Mouse (Mus musculus): ENCODE measurements around the gene Zfp536.

The Zfp536 gene

DNA sequence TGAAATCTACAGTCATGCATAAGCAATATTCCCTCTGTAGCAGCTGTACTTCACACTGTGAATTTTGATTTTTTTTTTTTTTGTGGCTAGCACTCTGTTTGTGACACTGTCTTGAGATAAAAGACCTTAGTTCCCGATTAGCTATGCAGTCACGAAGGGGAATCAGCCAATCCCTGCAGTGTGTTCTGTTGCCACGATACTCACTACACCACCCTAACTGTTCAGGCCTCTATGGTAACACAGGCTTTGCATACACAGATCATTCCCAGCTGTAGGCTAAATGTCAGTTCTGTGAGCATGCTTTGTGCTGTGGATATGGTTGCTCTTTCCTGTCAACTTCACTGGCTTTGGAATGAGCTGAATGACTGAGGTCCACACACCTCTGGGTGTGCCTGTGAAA lies 325.9 kb downstream of the Zfp536 start:
- DNase-seq = no peak

DNA sequence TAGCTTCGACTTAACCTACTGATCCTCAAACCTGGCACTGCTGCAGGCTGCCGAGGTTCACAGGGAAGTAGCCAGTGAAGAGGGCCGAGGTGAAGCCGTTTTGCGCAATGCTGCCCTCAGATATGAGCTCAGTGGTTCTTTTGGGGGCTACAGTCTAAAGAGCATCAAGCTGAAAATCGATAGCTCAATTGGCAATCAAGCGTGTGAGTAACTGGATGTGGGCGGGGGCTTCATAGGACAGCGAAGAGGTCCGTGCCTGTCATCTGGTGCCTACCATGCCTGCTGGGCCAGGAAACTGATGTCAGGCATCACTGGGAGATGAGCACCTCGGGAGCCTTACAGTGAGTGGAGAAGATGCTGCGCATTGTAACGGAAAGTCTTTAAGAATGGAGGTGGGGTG lies 333.5 kb downstream of the Zfp536 start:
- no peak for DNase-seq

DNA sequence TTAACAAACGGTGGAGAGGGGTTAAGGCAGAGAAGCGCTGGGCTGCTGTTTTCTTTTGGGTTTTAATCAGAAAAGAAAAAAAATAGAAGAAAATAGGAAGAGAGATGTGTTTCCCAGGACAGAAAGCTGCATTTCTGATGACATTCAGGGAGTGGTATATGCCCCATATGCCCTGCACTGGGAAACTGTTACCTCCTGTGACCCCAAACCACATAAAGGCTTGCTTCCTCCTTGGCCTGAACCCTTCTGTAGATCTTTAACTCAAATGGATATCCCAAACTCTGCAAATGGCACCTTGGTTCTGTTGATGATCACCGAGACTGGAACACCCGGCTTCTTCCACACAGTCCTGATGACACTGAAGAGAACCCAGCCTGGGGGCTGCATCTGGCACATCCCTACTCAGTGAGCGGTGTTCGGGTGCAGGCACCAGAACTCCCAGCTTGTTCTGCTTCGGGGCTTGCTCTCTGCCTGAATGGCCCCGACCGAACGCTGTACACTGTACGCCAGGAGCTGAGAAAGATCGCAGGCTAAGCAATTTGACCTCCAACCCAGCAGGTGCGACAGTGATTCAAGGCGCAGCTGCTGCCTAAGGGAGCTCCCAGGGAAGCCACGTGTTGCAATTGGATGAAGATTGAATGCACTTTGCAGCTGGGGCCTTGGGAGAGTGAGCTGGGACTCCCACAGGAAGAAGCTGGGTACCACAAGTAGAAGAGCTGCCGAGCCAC lies 334.2 kb downstream of the Zfp536 start:
- DNase-seq = no peak

DNA sequence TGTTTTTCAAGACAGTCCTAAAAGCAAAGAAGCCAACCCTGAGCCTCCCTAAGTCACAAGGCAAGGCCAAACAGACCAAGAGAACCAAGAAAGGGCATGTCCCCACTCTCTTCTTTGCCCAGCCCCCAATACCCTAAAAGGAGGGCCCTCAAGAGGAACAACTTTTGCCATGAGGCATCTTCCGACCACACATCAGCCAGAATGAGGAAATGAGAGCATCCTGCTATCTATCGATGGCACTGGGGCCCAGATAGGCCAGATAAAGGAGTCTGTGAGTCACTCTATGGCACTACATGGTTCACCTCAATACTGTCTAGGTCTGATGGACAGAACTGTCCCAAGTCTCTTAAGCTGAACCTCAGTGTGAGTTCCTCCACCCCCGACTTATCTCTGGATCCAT lies 335.6 kb downstream of the Zfp536 start:
- no peak for DNase-seq

DNA sequence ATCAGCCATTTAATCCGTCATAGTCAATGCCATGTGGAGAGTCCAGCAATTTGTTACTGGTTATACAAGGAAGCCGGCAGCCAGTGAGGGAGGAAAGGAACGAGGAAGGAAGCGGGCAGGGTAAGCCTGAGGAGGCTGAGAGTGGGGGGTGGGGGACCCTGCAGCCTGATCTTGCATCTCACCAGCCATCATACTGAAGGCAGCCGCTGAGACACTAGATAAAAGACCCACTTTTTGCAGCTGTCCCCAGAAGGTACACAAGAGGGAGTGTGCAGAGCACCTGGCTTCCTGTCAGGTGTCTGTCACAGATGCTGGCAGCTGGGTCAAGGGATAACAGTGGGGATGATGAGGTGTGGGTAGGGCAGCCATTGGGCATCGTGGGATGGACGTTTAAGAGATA lies 340.3 kb downstream of the Zfp536 start:
- no peak for DNase-seq

DNA sequence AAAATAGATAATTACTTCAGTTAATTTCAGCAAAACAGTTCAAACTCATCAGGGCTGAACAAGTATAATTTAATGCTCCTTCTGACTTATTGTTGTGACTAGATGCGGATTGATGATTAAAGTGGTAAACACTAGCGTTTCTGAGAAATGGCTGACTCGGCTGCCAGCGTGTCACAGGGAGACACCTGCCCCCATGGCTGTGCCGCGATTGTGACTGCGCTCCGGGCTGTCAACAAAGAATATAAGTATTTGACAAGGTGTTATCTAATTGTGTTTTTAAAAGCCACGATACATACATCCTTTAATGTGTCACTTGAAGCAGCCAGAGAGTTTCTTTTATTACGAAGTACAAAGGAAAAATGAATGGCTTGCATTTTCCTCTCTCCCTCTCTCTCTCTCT lies 342.0 kb downstream of the Zfp536 start:
- DNase-seq = no peak

DNA sequence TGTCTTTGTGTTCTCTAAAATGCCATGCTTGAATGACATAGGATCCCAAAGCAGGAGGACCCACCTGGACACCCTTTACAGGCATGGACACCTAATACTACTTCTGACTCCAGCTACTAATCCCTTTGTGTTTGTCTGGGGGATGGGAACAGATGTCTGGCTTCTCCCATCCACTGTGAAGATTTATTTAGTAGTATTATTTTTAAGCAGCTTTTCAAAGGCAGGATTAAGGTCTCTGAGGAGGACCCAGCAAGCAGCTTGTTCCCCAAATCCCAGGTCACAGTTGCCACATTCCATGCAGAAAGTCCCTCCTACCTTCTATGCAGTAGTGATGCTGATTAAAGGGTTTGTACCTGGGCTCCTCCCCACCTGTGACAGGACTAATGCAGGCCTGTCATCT lies 347.4 kb downstream of the Zfp536 start:
- no peak for DNase-seq

DNA sequence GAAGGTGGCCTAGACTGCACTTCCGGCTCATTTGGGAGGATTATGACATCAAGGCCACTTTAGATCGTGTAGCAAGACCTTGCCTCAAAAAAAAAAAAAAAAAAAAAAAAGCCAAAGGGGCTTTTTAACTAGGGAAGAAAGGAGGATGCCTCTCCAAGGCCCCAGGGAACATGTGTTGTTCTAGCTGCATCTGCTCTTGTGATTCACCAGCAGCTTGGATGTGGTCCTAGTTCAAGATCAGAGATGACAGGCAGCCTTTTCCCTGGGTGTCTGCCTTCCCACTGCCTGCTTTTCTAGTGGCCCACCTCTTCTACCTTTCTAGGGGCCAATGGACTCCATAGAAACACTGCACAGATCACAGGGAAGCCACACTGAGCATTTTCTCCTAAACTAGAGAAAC lies 350.5 kb downstream of the Zfp536 start:
- no peak for DNase-seq
